Mouse (Mus musculus) heart, adult 2 months (tissue): Measurements from ENCODE around the gene Opalin. TPM values are rescaled to one million over a fixed set of nuclear protein-coding genes. Genes with fewer than 3 reads are reported as not detected.

Experiments used
- DNase-seq, 2 experiments: peaks; one replicate each; pipeline ENCODE4 v3.0.0; 2021
- H3K27ac ChIP-seq: fragments of 200-600 bp; 2 replicates; pipeline ENCODE4 v1.8.1; 2022
- H3K27me3 ChIP-seq: fragments of 200-500 bp; 2 replicates; pipeline ENCODE4 v1.6.1; 2012; ENCODE audit warnings: mild to moderate bottlenecking, low read length, inconsistent platforms, mixed read lengths; ENCODE audit not compliant: control insufficient read depth, insufficient read depth
- H3K36me3 ChIP-seq: fragments of 200-500 bp; 2 replicates; pipeline ENCODE4 v1.6.1; 2012; ENCODE audit warnings: low read length, inconsistent platforms; ENCODE audit not compliant: control insufficient read depth, insufficient read depth
- H3K4me1 ChIP-seq: fragments of 200-500 bp; 2 replicates; pipeline ENCODE4 v1.6.1; 2011; ENCODE audit warnings: low read length; ENCODE audit not compliant: control insufficient read depth, insufficient read depth
- H3K4me3 ChIP-seq: fragments of 200-600 bp; 2 replicates; pipeline ENCODE4 v1.8.1; 2022
- H3K79me2 ChIP-seq: fragments of 200-500 bp; replicated peaks from 2 replicates; pipeline ENCODE4 v1.6.1; 2012; ENCODE audit warnings: mild to moderate bottlenecking, inconsistent platforms, low read length, moderate library complexity, mixed read lengths; ENCODE audit not compliant: control insufficient read depth, insufficient read depth
- H3K9ac ChIP-seq: fragments of 200-500 bp; 2 replicates; pipeline ENCODE4 v1.6.1; 2012; ENCODE audit warnings: low read depth, mild to moderate bottlenecking, control low read depth, inconsistent platforms, low read length, mixed read lengths
- CTCF ChIP-seq: fragments of 200-600 bp; IDR thresholded peaks from 2 replicates; pipeline ENCODE4 v1.8.1; 2022; ENCODE audit warnings: antibody characterized with exemption, mild to moderate bottlenecking, moderate library complexity
- EP300 ChIP-seq: fragments of 200-500 bp; IDR thresholded peaks from 2 replicates; pipeline ENCODE4 v1.6.1; 2011; ENCODE audit warnings: low read depth, low read length, control low read depth; ENCODE audit not compliant: insufficient read depth
- POLR2A ChIP-seq: fragments of 200-500 bp; IDR thresholded peaks from 2 replicates; pipeline ENCODE4 v1.6.1; 2011; ENCODE audit warnings: mild to moderate bottlenecking, low read depth, low read length, control low read depth; ENCODE audit not compliant: insufficient read depth
- WGBS: fragments of 180-500 bp; shearing (Covaris S2); methylation state at CpG from one replicate; pipeline ENCODE4 v1.1.7; 2018; 5-methylcytosine and 5-hydroxymethylcytosine counted together
- intact Hi-C: fragments of 180-260 bp; cut with DNase I; formaldehyde crosslinking; loops from one replicate; pipeline ENCODE4 v1.15.1; 2025
- polyA plus RNA-seq: library from polyadenylated mRNA; depleted of rRNA; stranded (reverse); fragments of >200 nt; gene quantifications from 2 replicates; pipeline ENCODE4 v1.2.3, GENCODE M21; 2012
- total RNA-seq, 2 experiments: library from RNA; stranded (reverse); gene quantifications; 2 replicates each; pipeline ENCODE4 v1.2.3; 2021

Gene Opalin
- total and polyA plus RNA-seq, 3 experiments: not detected

- TF ChIP-seq CTCF (no peak), EP300 (no peak), POLR2A (no peak)
- Histone ChIP-seq H3K27ac (no peak overlapping the region), H3K9ac (no peak overlapping the region), H3K4me1 (no peaks in the 10 kb centered on the region), H3K4me3 (no peak overlapping the region), H3K27me3 (no peaks in the 10 kb centered on the region), H3K79me2 (no peaks in the 10 kb centered on the region), H3K36me3 (no peaks in the 10 kb centered on the region)
- WGBS: 31% methylated on average over 11 of the region's 11 CpGs
- no peak for DNase-seq
- intact Hi-C loops: no loop called here
Measured at GRCm38 (mm10) chr19:41031009-41031408, 45.9 kb downstream of the Opalin start.

DNA sequence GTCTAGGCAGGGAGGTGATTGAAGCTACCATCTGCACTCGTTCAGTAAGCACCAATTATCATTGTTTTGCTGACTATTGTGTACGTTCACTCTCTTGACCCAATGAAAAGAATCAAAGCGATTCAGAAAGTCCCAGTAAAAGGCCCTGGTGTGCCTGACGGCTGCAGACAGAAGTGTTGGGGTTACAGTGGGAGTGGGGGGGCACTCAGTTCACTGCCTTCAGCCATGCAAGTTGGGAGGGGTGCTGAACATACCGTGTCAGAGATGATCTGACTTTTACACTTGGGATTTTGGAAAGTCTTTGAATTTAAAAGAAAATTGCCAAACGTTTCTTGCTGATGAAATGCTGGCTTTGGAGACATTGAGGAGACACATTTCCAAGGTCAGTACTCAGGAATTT lies 46.8 kb downstream of the Opalin start:
- Histone ChIP-seq H3K4me1 (no peaks in the 10 kb centered on the region), H3K4me3 (no peak overlapping the region), H3K79me2 (no peaks in the 10 kb centered on the region), H3K27ac (no peak overlapping the region), H3K9ac (no peak overlapping the region), H3K36me3 (no peaks in the 10 kb centered on the region), H3K27me3 (no peaks in the 10 kb centered on the region)
- DNase-seq: no peak
- intact Hi-C loops: no loop called here
- TF ChIP-seq EP300 (no peak), POLR2A (no peak), CTCF (no peak)
- 71% methylated on average over 6 of the region's 6 CpGs for WGBS

GRCm38 (mm10) chr19:41029219-41029618 lies 47.7 kb downstream of the Opalin start, which contains the start of gene Dntt:
Dntt (plus strand) TSS chr19:41029275.
- DNase-seq: no peak
- Histone ChIP-seq H3K4me1 (no peaks in the 10 kb centered on the region), H3K27me3 (no peaks in the 10 kb centered on the region), H3K9ac (no peak within 1 kb of the TSS), H3K36me3 (no peaks in the 10 kb centered on the region), H3K27ac (no peak within 1 kb of the TSS), H3K4me3 (no peak within 1 kb of the TSS), H3K79me2 (no peaks in the 10 kb centered on the region)
- WGBS: 89% methylated on average over 6 of the region's 6 CpGs
- TF ChIP-seq EP300 (no peak), CTCF (no peak), POLR2A (no peak)
- intact Hi-C loops: no loop called here

GRCm38 (mm10) chr19:41027601-41028000 lies 49.3 kb downstream of the Opalin start:
- no peak overlapping the region for H3K27ac ChIP-seq
- H3K36me3 ChIP-seq: no peaks in the 10 kb centered on the region
- no peaks in the 10 kb centered on the region for H3K4me1 ChIP-seq
- H3K4me3 ChIP-seq: no peak overlapping the region
- TF ChIP-seq CTCF: no peak
- no peak for TF ChIP-seq EP300
- TF ChIP-seq POLR2A: no peak
- H3K27me3 ChIP-seq: no peaks in the 10 kb centered on the region
- 89% methylated on average over 9 of the region's 9 CpGs for WGBS
- H3K79me2 ChIP-seq: no peaks in the 10 kb centered on the region
- H3K9ac ChIP-seq: no peak overlapping the region
- DNase-seq: no peak
- intact Hi-C loops: no loop called here

DNA sequence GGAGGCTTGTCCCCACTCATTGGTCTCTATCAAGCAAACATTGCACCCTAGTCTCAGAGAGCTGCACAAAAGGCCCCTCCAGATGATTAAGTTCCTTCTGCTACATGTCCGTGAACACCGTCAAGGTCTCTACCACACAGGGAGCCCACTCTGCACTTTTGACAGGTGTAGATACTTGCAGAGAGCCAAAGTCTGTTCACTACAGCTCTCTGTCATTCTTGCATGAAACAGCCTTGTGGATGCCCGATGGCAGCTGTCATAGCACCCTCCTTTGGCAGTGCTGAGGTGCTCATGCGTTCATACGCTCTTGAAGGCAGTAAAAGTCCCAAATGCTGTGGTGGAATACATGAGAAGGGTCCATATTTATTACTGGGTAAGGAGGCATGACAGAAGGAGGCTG lies 49.9 kb downstream of the Opalin start:
- H3K9ac ChIP-seq: no peak overlapping the region
- no peak overlapping the region for H3K27ac ChIP-seq
- no peak for DNase-seq
- TF ChIP-seq CTCF (no peak), POLR2A (no peak), EP300 (no peak)
- H3K79me2 ChIP-seq: no peaks in the 10 kb centered on the region
- WGBS: 82% methylated on average over 5 of the region's 5 CpGs
- H3K4me1 ChIP-seq: no peaks in the 10 kb centered on the region
- H3K36me3 ChIP-seq: no peaks in the 10 kb centered on the region
- H3K4me3 ChIP-seq: no peak overlapping the region
- intact Hi-C loops: no loop called here
- no peaks in the 10 kb centered on the region for H3K27me3 ChIP-seq

DNA sequence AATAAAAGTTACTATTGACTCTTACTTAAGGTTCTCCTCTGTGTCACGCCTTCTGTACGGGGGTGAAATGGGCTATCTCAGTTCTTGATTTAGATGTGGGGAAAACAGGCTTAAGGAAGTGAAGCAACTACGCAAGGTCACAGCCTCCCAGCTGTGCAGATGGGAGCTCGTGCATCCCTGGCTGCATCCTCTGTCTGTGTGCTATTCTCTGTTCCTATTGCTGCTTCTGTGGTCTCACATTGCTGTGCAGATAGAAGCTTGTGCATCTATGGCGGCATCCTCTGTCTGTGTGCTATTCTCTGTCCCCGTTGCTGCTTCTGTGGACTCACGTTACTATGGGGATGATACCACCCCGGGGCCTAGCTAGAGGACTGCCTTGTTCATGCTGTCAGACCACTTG lies 50.4 kb downstream of the Opalin start:
- intact Hi-C loops: no loop called here
- H3K27me3 ChIP-seq: no peaks in the 10 kb centered on the region
- no peak overlapping the region for H3K9ac ChIP-seq
- H3K36me3 ChIP-seq: no peaks in the 10 kb centered on the region
- H3K27ac ChIP-seq: no peak overlapping the region
- no peak for DNase-seq
- H3K4me3 ChIP-seq: no peak overlapping the region
- no peaks in the 10 kb centered on the region for H3K4me1 ChIP-seq
- no peaks in the 10 kb centered on the region for H3K79me2 ChIP-seq
- no peak for TF ChIP-seq CTCF
- no peak for TF ChIP-seq POLR2A
- TF ChIP-seq EP300: no peak
- 76% methylated on average over 8 of the region's 8 CpGs for WGBS
